Mouse (Mus musculus) frontal cortex, postnatal 10 days (tissue): ENCODE measurements at regions not wholly inside any gene's neighbourhood (a gene's known extent, or its start where the extent isn't known, plus 50 kb on each side); places are given as distances from the start of the nearest gene placed in this dataset.
"Not testable (repeated sequence)": the region's sequence is repeated elsewhere in the genome, so short reads cannot be mapped to it uniquely, and the experiment has no call there.

Source experiments
- DNase-seq, 2 experiments: peaks; one replicate each; pipeline ENCODE4 v3.0.0; 2022; ENCODE audit warnings: low spot score in 2 of 2, mixed read lengths in 1 of 2

GRCm38 (mm10) chr13:115911524-115912459, 397.7 kb downstream of the Isl1 start:
- no peak for DNase-seq

- no peak for DNase-seq
Observed at GRCm38 (mm10) chr13:115910866-115911449, 398.5 kb downstream of the Isl1 start.

- DNase-seq: no peak
Observed at GRCm38 (mm10) chr13:115880616-115881015, 428.9 kb downstream of the Isl1 start.

- DNase-seq: no peak
Observed at GRCm38 (mm10) chr13:115860480-115860879, 449.0 kb downstream of the Isl1 start.

GRCm38 (mm10) chr13:115856632-115857031, 452.9 kb downstream of the Isl1 start:
- no peak for DNase-seq

- DNase-seq: no peak
Observed at GRCm38 (mm10) chr13:115852689-115853356, 456.7 kb downstream of the Isl1 start.

GRCm38 (mm10) chr13:115843121-115843520, 466.4 kb downstream of the Isl1 start:
- no peak for DNase-seq

- no peak for DNase-seq
Observed at GRCm38 (mm10) chr13:115836203-115836768, 473.2 kb downstream of the Isl1 start.

GRCm38 (mm10) chr13:115825191-115825590, 484.3 kb downstream of the Isl1 start:
- DNase-seq: no peak

GRCm38 (mm10) chr13:115822527-115822926, 487.0 kb downstream of the Isl1 start:
- no peak for DNase-seq

- no peak for DNase-seq
Observed at GRCm38 (mm10) chr13:115814211-115814610, 495.3 kb downstream of the Isl1 start.

GRCm38 (mm10) chr13:115799294-115799693, 510.2 kb downstream of the Isl1 start:
- no peak for DNase-seq

GRCm38 (mm10) chr13:115751271-115751670, 558.2 kb downstream of the Isl1 start:
- DNase-seq: no peak

- not testable (repeated sequence) for DNase-seq
Observed at GRCm38 (mm10) chr13:115742080-115742479, 567.4 kb downstream of the Isl1 start.

GRCm38 (mm10) chr13:115727986-115728385, 581.5 kb downstream of the Isl1 start:
- no peak for DNase-seq

GRCm38 (mm10) chr13:115725356-115725952, 584.0 kb downstream of the Isl1 start:
- no peak for DNase-seq

GRCm38 (mm10) chr13:115719276-115719675, 590.2 kb downstream of the Isl1 start:
- DNase-seq: no peak

GRCm38 (mm10) chr13:115718859-115719258, 590.6 kb downstream of the Isl1 start:
- DNase-seq: no peak

- no peak for DNase-seq
Observed at GRCm38 (mm10) chr13:115696197-115696596, 594.4 kb upstream of the Itga1 start.

- peak in 1 of 2 experiments; percentile 3 for DNase-seq
Observed at GRCm38 (mm10) chr13:115687426-115687825, 585.7 kb upstream of the Itga1 start.

GRCm38 (mm10) chr13:115679591-115679990, 577.8 kb upstream of the Itga1 start:
- no peak for DNase-seq

GRCm38 (mm10) chr13:115676836-115677235, 575.1 kb upstream of the Itga1 start:
- DNase-seq: no peak
